Mouse (Mus musculus): Measurements from ENCODE around the gene Spdye4a.

The Spdye4a gene

GRCm38 (mm10) chr5:143226790-143227189 lies at the start of gene Spdye4a:
Gene Spdye4a, minus strand, starts transcription at chr5:143226890.
- no peak for DNase-seq

GRCm38 (mm10) chr5:143275761-143276160 lies 49.1 kb upstream of the Spdye4a start:
- DNase-seq: no peak

- DNase-seq: no peak
Measured at GRCm38 (mm10) chr5:143272540-143273330, 46.0 kb upstream of the Spdye4a start.

- DNase-seq: no peak
Measured at GRCm38 (mm10) chr5:143272108-143272507, 45.4 kb upstream of the Spdye4a start.

- no peak for DNase-seq
Measured at GRCm38 (mm10) chr5:143271642-143272041, 45.0 kb upstream of the Spdye4a start.

- no peak for DNase-seq
Measured at GRCm38 (mm10) chr5:143270151-143270519, 43.4 kb upstream of the Spdye4a start.

GRCm38 (mm10) chr5:143269363-143270150 lies 42.9 kb upstream of the Spdye4a start, which contains the start of gene Zfp316:
Gene Zfp316, minus strand, starts transcription at chr5:143270022.
- peak; percentile 76 to 81 for DNase-seq

- DNase-seq: no peak
Measured at GRCm38 (mm10) chr5:143268985-143269362, 42.3 kb upstream of the Spdye4a start.

GRCm38 (mm10) chr5:143266794-143267193 lies 40.1 kb upstream of the Spdye4a start:
- no peak for DNase-seq

GRCm38 (mm10) chr5:143265409-143265808 lies 38.7 kb upstream of the Spdye4a start:
- DNase-seq: no peak

- no peak for DNase-seq
Measured at GRCm38 (mm10) chr5:143264689-143265088, 38.0 kb upstream of the Spdye4a start.

- DNase-seq: no peak
Measured at GRCm38 (mm10) chr5:143261636-143262035, 34.9 kb upstream of the Spdye4a start.

- DNase-seq: no peak
Measured at GRCm38 (mm10) chr5:143255802-143256201, 29.1 kb upstream of the Spdye4a start.

- DNase-seq: peak in 1 of 2 experiments; percentile 27
Measured at GRCm38 (mm10) chr5:143255131-143255519, 28.4 kb upstream of the Spdye4a start.

- peak in 1 of 2 experiments; percentile 27 for DNase-seq
Measured at GRCm38 (mm10) chr5:143254487-143255130, 27.9 kb upstream of the Spdye4a start.

GRCm38 (mm10) chr5:143253881-143254486 lies 27.3 kb upstream of the Spdye4a start:
- DNase-seq: peak; percentile 13 to 28

- DNase-seq: peak; percentile 16 to 34
Measured at GRCm38 (mm10) chr5:143253186-143253880, 26.6 kb upstream of the Spdye4a start.

GRCm38 (mm10) chr5:143252791-143253185 lies 26.1 kb upstream of the Spdye4a start:
- no peak for DNase-seq

GRCm38 (mm10) chr5:143252039-143252438 lies 25.3 kb upstream of the Spdye4a start:
- no peak for DNase-seq

- DNase-seq: no peak
Measured at GRCm38 (mm10) chr5:143244926-143245325, 18.2 kb upstream of the Spdye4a start.

- no peak for DNase-seq
Measured at GRCm38 (mm10) chr5:143236036-143236435, 9.3 kb upstream of the Spdye4a start.

- DNase-seq: peak; percentile 94 to 98
Measured at GRCm38 (mm10) chr5:143235028-143235693, 8.5 kb upstream of the Spdye4a start, which contains the start of gene Zfp12. Gene Zfp12, plus strand, starts transcription at chr5:143235163.

Data from lung, postnatal 4 days (tissue).